Mouse (Mus musculus): Measurements from ENCODE around the gene Vwa1.
"Not testable (repeated sequence)": the region's sequence is repeated elsewhere in the genome, so short reads cannot be mapped to it uniquely, and the experiment has no call there.

The Vwa1 gene

DNA sequence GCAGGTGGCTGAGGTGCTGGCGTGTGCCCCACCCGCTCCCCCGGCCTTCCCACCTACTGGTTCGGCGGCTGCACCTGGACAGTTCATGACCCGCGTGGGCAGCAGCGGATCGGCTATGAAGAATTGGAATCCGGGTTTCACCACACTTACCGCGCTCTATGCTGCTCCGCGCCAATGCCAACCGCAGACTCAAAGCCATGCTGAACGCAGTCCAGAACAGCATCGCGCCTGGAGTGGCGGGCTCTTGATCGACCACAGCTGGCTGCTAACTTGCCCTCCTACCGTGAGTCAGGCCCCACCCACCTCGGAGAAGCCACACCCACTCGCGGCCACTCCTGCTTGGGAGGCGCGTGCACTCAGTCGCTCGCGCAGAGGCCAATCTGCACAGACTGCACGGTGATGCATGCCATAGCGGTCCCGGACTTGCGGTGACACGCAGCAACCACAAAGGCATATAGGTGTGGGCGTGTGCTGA is at the start of gene Vwa1:
Gene Vwa1, minus strand, starts transcription at position 419 of the 475 bp plus-strand sequence.
- peak; percentile 81 to 82 for DNase-seq (ENCODE audit: low spot score in 2 of 2)

DNA sequence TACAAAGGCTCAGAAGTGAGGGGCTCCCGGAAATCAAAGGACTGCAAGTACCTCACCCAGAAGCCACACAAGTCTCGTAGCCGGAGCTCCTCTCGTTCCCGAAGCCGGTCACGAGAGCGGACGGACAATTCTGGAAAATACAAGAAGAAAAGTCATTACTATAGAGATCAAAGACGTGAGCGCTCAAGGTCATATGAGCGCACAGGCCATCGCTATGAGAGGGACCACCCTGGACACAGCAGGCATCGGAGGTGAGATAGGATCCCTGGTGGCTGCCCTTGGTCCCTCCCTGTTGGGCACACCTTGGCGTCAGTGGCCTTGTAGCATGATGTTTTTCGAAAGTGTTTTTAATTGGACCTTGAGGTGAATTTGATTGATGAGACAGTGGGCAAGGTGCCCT is 48.9 kb upstream of the Vwa1 start:
- no peak for DNase-seq (ENCODE audit: low spot score in 2 of 2)

DNA sequence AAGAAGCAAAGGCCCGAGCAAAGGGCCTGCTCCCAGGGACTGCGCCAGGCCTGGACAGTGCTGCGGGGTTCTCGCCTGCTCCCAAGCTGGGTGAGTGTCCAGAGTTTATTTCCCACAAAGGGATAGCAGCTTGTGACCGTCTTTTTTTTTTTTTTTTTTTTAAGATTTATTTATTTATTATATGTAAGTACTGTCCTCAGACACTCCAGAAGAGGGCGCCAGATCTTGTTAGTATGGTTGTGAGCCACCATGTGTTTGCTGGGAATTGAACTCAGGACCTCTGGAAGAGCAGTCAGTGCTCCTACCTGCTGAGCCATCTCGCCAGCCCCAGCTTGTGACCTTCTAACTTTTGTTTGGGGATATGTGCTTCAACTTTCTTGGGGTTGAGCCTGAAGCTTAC is 46.5 kb upstream of the Vwa1 start:
- no peak for DNase-seq (ENCODE audit: low spot score in 2 of 2)

DNA sequence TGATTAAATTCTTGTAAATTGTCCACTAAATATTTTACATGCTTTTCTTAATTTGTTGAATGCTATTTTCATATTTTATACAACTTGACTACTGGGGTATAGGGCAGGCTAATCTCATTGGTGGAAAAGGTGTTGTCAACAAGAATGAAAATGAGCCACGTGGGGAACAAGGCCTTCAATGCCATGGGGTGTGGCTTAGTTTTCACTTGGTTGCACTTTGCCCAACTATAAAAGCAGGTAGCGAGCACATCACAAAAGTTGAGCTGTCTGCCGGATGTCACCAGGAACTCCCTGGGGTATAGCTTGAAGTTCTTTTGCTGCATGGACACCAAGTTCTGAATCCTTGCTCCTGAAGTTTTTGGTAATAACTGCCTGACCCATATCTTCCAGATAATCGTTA is 43.0 kb upstream of the Vwa1 start:
- DNase-seq (ENCODE audit: low spot score in 2 of 2), result no peak

DNA sequence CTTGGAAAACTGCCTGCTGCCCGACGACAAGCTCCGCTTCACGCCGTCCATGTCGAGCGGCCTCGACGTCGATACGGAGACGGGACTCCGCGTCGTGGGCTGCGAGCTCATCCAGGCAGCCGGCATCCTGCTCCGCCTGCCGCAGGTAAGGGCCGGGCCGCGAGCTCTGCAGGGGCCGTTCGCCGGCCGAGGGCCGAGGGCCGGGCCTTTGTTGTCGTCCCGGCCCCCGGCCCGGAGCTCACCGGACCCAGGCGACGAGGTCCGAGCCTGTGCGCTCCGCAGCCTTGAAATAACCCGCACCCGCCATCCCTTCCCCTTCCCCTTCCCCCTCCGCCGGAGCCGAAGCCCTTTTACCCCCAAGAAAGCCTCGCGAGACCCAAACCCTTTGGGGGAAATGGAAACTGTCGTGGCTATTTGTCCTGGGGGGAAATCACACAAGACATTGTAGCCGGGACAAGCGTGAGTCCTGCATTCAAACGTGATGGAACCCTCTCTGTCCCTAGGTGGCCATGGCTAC is 38.2 kb upstream of the Vwa1 start:
- no peak for DNase-seq (ENCODE audit: low spot score in 2 of 2)

DNA sequence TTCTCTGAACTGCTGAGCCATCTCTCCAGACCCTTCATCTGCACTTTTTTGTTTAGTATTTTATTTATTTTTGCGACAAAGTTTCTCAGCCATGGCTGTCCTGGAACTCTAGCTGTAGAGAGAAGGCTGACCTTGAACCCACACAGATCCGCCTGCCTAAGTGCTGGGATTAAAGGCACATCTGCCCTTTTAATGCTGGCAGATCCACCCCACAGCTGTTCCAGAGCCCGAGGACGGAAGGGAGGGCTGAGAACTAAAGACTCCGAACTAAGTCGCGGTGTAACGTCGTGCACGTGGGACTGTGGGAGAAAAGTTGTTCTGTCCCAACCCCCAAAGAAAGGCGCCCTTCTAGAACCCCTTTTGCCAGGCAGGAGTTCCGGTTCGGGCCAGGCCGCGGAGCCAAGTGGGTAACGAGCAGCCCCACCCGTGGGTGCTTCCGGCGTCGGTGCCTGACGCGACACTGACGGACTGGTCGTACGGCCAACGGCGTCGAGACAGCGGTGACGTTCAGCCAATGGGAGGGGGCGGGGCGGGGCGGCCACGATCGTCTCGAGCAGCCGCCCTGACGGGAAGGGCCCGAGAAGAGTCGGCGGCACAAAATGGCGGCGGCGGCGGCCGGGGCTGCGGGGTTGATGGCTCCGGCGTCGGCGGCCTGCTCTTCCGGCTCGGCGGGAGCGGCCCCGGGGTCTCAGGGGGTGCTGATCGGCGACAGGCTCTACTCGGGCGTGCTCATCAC is 37.6 kb upstream of the Vwa1 start, which contains the start of gene Ccnl2:
Gene Ccnl2, plus strand, starts transcription at position 561 of the 736 bp plus-strand sequence.
- peak; percentile 89 to 90 for DNase-seq (ENCODE audit: low spot score in 2 of 2)

DNA sequence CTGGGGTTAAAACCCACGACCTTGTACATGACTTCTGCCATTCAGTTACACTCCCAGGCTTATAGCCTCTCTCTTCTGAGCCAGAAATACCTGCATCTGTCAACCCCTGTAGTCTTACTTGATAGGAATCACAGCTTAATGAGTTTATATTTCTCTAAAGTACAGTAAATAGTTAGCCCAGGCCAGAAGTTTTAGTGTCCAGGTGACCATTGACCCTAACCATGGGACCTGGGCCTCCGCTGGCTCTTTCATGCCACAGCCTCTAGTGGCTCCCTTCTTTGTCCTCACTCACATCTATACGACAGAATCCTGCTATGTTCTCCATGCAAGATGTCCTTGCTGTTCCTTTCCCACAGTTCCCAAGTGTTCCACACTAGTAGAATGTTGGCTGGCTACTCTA is 33.3 kb upstream of the Vwa1 start:
- DNase-seq (ENCODE audit: low spot score in 2 of 2), result no peak

DNA sequence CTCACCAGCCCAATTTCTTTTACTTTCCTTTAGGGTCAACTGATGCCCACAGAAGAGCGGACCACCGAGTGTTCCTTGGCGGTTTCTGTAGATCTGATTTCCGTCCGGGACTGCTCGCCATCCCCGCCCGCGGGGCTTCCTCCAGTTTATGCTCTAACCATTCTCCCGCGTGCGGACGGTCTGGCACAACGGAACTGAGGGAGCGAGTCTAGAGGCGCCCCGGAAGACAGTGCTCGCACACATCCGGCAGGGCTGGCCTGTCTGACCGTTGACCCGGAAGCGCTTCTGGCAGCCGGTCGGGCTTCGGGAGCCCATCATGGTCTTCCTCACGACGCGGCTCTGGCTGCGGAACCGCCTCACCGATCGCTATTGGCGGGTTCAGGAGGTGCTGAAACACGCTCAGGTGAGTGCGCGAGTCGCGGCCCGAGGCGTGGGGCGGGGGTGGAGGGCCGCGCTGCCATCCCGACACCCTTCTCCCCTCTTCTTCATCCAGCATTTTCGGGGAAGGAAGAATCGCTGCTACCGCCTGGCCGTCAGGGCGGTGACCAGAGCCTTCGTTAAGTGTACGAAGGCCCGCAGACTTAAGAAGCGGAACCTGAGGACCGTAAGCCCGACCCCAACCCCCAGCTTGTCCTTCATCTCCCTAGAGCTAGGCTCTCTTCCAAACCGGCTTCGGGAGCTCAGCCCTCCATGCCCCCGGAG is 29.0 kb upstream of the Vwa1 start:
- DNase-seq (ENCODE audit: low spot score in 2 of 2), result peak; percentile 91 to 97

DNA sequence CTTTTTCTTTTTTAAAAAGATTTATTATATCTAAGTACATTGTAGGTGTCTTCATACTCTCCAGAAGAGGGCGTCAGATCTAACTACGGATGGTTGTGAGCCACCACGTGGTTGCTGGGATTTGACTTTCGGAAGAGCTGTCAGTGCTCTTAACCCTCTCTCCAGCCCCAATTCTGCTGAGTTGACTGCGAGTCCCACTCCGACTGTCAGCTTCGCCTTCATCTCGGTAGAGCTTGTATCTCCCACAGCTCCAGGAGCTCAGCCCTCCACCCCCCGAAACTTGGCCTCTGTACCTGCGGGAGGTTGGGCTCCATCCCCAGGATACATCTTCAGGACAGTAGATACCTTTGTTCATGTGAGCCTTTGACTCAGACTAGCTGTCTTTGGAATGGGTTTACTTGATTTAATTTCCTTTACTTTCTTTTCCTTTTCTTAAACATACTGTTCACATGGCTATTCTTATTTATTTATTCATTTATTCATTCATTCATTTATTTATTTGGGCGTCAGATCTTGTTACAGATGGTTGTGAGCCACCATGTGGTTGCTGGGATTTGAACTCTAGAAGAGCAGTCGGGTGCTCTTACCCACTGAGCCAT is 28.3 kb upstream of the Vwa1 start, which contains the start of gene Mrpl20:
Gene Mrpl20, plus strand, starts transcription at position 138 of the 599 bp plus-strand sequence.
- no peak for DNase-seq (ENCODE audit: low spot score in 2 of 2)

DNA sequence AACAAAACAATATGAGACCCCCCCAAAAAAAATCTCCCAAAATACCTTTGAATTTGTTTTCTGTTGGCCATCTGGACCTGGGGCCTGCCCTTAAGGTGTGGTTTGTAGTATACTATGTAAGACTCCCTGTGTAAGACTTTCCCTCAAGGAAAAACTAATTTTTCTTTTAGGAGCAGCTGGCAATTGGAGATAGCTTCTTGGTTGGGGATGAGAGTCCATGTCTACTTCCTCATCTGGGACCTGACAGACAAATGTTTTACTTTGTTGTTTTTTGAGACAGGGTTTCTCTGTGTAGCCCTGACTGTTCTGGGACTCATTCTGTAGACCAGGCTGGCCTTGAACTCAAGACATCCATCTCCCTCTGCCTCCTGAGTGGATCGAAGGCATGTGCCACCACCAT is 27.6 kb upstream of the Vwa1 start:
- no peak for DNase-seq (ENCODE audit: low spot score in 2 of 2)

DNA sequence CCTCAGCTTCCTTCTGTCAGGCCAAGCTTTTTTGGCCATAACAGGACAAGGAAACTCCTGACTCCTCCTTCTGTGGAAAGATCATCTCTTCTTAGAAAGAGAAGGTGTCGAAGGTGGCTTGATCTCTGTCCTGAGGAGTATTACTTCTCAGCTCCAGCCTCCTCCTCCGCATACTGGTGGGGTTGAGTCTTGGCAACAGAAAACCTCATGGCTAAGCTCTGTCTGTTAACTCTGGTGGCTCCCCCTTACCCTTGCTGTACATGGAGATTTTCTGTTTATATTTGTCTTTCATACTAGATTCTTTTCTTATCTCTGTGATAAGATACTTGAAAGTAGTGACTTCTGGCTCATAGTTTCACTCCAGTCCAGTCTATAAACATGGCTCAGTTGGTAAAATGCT is 19.2 kb upstream of the Vwa1 start:
- DNase-seq (ENCODE audit: low spot score in 2 of 2), result no peak

DNA sequence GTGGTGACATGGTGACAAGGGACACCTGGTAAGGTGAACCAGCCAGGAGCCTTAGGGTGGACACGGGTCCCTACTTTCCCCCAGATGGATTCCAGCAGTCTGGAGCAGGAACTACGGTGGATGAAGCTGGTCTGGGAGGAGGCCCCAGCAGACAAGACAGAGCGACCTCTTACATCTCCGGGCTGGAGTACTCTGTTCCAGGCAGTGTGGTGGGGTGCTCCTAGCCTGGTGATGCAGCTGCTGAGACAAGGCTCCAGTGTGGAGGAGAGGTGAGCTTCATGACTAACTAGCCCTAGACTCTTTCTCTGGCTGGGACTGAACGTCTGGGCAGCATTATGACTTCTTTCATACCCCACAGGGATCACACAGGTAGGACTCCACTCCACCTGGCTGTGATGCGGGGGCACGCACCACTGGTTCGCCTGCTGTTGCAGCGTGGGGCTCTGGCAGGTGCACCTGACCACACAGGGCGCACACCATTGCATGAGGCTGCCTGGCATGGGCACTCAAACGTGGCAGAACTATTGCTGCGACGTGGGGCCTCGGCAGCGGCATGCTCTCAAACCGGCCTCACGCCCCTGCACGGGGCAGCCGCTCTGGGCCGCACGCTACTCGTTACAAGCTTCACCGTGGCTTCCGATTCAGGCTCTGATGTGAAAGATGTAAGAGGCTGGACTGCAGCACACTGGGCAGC is 16.9 kb upstream of the Vwa1 start:
- no peak for DNase-seq (ENCODE audit: low spot score in 2 of 2)

DNA sequence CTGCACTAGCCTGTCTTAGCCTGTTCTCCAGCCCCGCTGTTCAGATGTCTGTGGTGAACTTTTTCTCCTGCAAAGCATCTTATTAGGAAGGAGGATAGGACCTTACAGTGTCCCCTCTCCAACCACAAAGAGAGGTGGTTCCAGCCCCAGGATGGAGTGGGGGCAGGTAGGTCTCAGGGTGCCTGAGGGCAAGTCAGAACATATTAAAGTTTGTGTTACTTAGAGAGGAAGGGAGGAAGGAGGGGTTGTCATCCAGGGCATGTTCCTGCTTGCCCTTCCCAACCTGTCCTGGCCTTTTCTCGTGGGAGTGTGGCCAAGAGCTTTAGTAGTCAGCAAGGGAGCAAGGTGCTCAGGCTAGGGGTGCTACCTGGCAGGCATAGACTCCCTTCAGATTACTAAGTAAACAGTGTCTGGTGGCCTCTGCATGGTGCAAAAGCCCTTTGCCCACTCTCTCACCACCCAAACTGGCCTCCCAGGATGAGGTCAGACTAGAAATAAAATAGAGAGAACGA is 16.2 kb upstream of the Vwa1 start:
- no peak for DNase-seq (ENCODE audit: low spot score in 2 of 2)

DNA sequence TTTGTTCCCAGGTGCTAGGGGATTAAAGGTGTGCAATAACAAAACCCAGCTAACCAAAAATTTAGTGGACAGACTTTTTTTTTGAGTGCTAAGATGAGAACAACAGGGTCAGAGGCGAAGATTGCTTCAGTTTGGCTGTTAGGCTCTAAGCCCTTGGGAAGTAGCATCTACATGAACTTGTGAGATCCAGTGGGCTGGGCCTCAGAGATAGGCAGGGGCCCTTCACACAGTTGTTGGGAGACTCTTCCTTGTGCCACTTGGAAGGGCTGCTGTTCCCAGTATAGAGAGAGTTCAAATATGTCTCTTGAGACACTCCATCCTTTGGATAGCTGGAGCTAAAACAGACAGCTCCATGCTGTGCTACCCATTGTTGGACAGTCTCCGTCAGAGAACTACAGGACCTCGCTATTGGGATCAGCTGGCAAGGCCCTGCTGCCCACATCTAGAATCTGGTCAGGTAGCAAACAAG is 15.6 kb upstream of the Vwa1 start, which contains the start of gene Ankrd65:
Gene Ankrd65, plus strand, starts transcription at position 419 of the 469 bp plus-strand sequence.
- DNase-seq (ENCODE audit: low spot score in 2 of 2), result no peak

DNA sequence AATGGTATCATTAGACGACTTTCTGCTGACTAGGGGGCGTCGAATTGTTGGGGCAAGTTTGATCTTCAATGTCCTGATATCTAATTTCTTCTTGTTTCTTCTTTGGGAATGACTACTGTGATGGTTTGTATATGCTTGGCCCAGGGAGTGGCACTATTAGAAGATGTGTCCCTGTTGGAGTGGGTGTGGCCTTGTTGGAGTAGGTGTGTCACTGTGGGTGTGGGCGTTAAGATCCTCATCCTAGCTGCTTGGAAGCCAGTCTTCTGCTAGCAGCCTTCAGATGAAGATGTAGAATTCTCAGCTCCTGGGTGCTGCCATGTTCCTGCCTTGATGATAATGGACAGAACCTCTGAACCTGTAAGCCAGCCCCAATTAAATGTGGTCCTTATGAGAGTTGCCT is 14.3 kb upstream of the Vwa1 start:
- not testable (repeated sequence) for DNase-seq (ENCODE audit: low spot score in 2 of 2)

DNA sequence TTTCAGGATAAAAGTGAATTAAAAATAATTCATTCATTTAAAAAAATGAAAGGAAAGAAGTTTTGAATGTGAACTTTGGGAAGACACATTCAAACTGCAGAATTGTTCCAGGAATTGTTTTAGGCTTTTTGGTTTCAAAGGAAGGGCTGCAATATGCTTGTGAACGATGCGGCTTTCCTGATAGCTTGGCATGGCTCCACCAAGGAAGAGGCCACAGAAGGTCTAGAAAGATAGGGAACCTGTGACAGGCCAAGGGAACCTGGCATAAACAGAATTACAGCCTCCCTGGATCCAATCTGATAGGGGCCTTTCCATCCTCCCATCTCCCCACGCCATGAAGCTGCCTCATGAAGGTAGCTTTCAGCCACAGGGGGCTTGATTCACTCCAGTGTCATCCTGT is 13.8 kb upstream of the Vwa1 start:
- DNase-seq (ENCODE audit: low spot score in 2 of 2), result no peak

DNA sequence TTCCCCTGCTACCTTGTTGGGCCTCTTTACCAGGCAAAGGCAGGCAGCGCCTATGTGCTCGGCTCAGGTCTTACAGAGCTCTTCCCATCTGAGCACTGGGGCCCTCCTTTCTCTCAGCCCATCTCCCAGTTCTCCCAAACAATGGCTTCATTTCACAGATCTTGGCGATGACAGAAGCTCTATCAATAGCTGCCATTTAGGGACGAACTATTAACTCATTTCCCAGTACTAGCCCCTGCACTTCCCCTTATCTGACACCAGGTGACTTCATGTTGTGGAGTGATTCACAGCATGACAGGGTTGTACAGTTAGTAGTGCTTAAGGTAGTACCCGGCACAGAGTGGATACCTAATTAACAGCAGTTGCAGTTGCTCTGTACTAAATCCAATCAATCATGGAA is 11.3 kb upstream of the Vwa1 start, which contains the start of gene Tmem88b:
Gene Tmem88b, minus strand, starts transcription at position 56 of the 400 bp plus-strand sequence.
- no peak for DNase-seq (ENCODE audit: low spot score in 2 of 2)

DNA sequence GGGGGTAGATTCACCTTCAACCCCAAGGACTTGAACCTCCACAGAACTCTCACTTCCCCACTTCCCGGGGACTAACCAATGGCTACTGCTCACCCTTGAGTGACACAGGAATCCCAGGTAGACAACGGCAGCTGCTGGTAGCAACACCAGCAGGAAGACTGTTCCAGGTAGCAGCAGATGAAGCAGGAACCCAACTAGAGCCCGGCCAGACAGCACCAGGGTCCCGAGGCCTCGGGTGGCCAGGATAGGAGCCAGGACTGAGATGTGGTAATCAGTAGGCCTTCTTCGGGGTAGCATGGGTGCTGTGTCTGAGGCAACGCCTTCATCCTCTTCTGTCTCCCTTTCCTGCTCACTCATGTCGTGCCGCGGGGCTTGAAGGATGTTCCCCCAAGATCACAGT is 10.7 kb upstream of the Vwa1 start:
- DNase-seq (ENCODE audit: low spot score in 2 of 2), result no peak

DNA sequence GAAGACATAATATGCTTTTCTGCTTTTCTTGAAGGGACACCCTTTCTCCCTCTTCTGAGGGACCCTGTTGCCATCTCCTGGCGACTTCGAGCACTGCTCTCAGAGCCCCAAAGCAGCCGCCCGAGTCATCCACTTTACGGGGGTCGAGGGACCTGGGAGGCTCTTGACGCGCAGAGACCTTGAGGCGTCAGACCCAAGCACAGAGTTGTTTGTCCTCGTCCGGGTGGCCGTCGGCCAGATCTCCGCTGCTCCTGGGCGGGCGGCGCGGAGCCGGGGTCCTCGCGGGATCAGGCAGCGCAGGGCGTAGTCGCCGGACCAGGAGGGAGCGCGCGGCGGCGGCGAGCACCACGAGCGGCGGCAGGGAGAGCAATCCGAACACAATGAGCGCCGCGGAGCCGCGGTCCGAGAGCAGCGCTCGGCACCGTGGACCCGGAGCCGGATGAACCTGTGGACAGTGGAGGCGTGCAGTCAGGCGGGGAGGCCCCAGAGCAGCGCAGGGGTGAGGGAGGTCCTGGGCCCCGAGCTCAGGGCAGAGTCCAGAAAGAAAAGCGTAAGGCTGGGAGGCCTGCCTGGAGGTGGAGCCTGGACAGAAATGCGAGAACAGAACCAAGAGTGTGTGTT is 9.7 kb upstream of the Vwa1 start:
- DNase-seq (ENCODE audit: low spot score in 2 of 2), result peak; percentile 66 to 75

DNA sequence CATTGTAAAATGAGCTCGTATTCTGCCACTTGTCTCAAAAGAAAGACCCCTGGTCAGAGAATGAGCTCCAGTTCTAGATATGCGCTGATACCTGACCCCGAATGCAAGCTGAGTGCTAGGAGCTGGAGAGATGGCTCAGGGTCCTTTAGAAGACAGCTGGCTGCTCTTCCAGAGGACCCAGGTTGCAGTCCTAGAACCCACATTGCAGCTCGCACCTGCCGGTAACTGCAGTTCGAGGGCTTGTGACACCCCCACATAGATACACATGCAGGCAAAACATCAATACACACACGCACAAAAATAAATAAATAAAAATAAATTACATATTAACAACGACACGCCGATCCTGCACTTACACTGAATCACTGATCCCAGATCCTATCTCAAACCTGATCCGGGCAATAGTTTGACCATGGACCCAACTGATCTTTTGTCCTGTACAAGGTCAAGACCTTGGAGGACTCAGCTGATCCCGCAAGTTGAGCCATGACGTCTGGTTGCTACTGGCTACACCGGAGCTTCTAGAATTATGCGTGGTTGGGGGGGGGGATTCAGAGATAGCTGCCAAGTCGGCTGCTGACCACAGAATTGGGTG is 9.1 kb upstream of the Vwa1 start:
- DNase-seq (ENCODE audit: low spot score in 2 of 2), result no peak

All from frontal cortex, postnatal 14 days (tissue).